Mouse (Mus musculus) T-cell, adult 2 months (primary cell): ENCODE measurements around the gene Ppp1r12c.
A peak's percentile ranks its signal among the peaks of the same experiment; 100 is the strongest.
"Not testable (repeated sequence)": the region's sequence is repeated elsewhere in the genome, so short reads cannot be mapped to it uniquely, and the experiment has no call there.

Experiments
- DNase-seq: peaks from one replicate; pipeline ENCODE4 v3.0.0; 2022; ENCODE audit warnings: low spot score

Gene Ppp1r12c

DNA sequence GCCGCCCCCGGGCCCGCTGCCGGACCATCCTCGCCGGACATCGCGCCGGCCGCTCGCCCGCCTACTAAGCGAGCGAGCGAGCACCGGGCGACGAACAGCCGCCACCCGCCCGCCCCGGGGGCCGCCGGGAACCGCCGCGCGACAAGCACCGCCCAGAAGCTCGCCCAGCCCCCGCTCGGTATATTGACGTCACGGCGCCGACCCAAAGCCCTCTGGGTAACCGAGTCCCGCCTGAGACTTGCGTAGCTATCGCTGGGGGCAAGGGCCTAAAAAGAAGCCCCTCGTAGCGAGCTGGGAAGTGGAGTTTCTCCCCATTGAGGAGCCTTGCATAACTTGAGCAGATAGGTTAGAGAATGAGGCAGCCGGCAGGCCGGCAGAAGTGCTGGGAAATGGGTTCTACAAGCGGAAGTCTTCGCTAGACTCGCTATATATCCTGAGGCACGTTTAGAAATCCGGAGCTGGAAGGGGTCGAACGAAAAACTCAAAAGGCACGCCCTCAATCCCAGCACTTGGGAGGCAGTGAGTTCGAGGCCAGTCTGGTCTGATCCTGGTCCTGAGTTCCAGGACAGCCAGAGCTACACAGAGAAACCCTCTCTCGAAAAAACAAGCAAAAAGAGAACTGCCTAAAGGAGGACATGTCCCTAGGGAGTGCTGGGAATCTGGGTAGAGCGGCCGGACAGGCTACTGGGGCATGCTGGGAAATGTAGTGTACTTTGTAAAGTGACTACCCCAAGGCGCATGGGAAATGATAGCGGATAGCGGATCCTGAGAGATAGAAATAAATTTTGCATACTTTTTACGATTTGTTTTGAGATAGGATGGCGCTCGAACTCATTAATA lies at the start of gene Ppp1r12c:
Gene Ppp1r12c (minus strand): TSS at position 123 of the 840 bp plus-strand sequence.
- DNase-seq: peak; percentile 91

GRCm38 (mm10) chr7:4547221-4547641 lies 45.8 kb upstream of the Ppp1r12c start, which contains the start of gene Syt5:
Gene Syt5, minus strand, starts transcription at chr7:4547541.
- DNase-seq: peak; percentile 14

DNA sequence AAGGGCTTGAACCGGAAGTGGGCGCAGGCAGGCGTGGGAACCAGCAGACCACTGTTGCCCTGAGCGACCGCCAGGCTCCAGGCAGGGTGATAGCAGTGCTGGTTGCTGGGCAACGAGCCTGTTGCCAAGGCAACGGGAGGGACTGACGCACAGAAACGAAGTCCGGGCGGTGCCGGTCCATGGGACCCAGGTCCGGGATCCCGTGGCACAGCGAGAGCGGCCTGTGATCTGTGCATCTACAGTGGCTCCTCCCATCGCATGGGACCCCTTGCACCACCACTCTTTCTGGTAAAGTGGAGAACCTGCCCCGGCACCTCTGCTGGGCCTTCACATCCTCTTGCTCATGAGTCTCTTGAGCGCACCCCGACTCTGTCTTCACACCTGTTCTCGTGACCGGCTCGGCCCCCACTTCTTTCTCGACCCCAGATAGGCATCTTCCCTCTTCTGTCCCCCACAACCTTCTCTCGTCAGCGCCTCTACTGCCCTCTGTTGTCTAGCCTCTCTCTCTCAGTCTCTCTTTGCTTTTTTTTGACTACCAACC lies 45.2 kb upstream of the Ppp1r12c start:
- DNase-seq: no peak

DNA sequence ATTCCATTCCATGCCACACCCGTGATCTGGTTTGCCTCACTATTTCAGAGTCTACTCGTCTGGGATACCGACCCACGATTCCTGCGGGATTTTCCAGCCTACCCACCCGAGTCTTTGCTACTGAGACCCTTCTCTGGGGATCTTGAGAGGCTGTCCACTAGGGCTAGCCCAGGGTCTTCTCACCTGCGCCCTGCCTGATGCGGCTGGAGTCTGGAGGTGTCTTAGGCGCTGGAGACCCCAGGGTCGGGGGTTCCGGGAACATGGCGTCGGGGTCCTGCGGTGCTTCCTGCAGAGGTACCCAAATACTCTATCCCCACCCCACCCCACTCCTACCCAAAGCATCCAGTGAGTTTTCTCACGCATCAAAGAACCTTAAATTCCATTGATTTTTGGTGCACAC lies 44.6 kb upstream of the Ppp1r12c start:
- DNase-seq: no peak

GRCm38 (mm10) chr7:4542013-4542412 lies 40.5 kb upstream of the Ppp1r12c start:
- DNase-seq: no peak

GRCm38 (mm10) chr7:4541344-4541743 lies 39.9 kb upstream of the Ppp1r12c start:
- no peak for DNase-seq

DNA sequence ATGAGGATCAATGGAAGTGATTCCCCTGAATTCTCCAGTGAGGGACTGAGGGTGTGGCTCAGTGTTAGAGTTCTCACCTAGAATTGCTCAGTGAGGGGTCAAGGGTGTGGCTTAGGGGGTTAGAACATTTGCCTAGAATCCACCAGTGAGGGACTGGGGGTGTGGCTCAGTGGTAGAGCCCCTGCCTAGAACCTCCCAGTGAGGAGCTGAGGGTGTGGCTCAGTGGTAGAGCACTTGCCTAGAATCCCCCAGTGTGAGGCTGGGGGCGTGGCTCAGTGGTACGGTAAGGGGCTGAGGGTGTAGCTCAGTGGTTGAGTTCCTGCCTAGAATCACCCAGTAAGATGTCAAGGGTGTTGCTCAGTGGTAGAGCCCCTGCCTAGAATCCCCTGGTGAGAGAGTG lies 37.5 kb upstream of the Ppp1r12c start:
- no peak for DNase-seq

GRCm38 (mm10) chr7:4537181-4537580 lies 35.7 kb upstream of the Ppp1r12c start:
- DNase-seq: no peak

- no peak for DNase-seq
Measured at GRCm38 (mm10) chr7:4536369-4536768, 34.9 kb upstream of the Ppp1r12c start.

DNA sequence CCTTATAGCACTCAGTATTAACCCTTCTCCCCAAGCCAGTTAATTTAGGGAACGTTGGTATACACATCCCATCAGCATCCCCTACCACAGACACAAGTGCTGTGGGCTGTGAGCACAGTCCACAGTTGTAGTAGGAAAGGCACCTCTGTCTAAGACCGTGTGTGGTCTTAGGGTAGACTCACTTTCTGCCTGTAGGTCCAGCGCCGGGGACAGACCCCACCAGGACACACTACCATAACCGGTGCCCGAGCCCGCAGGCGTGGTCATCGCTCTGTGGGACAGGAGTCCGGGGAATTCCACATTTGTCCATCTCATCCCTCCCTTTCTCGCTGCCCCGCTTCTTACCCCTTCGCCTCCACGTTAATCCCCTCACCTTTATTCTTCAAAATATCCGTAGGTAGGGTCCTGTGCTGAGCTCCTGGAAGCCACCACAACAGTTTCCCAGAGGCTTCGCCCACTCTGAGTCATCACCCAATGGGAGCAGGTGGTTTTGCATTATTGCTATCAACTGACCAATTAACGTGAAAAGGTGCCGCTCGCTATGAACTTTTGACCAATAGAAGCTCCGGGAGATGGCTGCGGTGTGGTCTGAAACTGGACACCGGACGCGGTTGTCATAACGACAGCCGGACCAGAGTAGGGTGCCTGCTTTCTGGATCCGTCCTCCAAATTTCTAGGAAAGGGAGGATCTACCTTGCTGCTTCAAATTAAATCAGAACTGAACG lies 30.7 kb upstream of the Ppp1r12c start, which contains the start of gene Dnaaf3:
Gene Dnaaf3 (minus strand): TSS at position 449 of the 725 bp plus-strand sequence.
- DNase-seq: no peak

DNA sequence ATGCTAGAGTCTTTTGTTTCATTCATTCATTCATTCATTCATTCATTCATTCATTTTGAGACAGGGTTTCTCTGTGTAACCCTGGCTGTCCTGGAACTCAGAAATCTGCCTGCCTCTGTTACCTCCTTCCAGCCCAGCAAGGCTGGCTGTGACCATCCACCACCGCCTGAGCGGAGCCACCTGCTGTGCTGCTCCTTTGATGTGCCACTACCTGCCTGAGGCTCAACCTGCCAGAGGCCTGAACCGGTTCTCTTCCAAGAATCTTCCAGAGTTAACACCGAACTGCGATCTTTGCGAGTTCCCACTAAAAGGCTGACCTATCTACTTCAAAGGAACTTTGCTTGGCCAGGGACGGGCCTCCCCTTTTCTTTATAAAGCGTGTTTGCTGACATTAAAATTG lies 28.7 kb upstream of the Ppp1r12c start:
- not testable (repeated sequence) for DNase-seq

DNA sequence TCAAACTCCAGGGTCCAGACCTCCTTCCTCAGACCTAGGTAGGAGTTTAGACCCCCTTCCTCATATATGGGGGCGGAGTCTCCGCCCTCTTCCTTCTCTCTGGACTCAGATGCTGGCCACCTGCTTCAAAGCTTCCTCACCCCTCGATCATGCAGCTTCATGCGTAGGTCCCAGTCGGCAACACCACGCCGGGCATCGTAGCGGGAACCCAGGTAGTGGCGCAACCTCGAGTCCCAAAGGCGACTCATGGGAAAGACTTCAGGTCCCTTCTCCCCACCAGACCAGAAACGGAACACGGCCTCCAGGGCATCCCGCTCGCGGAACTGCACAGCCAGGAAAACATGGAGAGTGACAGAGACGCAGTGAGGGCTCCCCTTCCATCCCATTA lies 25.8 kb upstream of the Ppp1r12c start:
- DNase-seq: no peak

- peak; percentile 75 for DNase-seq
Measured at GRCm38 (mm10) chr7:4526341-4527301, 25.1 kb upstream of the Ppp1r12c start.

DNA sequence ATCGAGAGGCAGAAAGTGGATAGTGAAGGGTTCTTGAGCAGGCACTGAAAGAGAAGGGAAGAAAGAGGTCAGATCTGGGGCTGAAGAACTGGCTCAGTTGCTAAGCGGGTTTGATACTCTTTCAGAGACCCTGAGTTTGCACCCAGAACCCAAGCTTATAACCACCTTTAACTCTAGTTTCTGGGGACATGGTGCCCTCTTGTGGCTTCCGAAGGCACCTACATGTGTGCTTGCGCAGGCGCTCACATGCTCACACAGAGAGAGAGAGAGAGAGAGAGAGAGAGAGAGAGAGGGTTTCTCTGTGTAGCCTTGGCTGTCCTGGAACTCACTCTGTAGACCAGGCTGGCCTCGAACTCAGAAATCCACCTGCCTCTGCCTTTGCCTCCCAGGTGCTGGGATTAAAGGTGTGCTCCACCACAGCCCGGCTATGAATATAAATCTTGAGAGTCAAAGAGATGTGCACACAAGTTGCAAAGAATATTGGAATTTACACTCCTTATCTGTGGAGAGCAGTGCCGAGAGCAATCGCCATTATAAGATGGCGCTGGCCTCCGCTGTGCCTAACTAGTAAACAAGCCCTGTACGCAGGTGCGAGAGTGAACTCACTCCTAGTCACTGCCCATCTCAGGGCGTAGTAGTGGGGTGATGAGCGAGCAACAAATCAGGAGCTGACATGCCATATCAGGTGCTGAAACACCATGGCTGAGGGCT lies 22.9 kb upstream of the Ppp1r12c start, which contains the start of gene Tnni3:
Gene Tnni3 (minus strand): TSS at position 18 of the 711 bp plus-strand sequence.
- peak; percentile 58 for DNase-seq

DNA sequence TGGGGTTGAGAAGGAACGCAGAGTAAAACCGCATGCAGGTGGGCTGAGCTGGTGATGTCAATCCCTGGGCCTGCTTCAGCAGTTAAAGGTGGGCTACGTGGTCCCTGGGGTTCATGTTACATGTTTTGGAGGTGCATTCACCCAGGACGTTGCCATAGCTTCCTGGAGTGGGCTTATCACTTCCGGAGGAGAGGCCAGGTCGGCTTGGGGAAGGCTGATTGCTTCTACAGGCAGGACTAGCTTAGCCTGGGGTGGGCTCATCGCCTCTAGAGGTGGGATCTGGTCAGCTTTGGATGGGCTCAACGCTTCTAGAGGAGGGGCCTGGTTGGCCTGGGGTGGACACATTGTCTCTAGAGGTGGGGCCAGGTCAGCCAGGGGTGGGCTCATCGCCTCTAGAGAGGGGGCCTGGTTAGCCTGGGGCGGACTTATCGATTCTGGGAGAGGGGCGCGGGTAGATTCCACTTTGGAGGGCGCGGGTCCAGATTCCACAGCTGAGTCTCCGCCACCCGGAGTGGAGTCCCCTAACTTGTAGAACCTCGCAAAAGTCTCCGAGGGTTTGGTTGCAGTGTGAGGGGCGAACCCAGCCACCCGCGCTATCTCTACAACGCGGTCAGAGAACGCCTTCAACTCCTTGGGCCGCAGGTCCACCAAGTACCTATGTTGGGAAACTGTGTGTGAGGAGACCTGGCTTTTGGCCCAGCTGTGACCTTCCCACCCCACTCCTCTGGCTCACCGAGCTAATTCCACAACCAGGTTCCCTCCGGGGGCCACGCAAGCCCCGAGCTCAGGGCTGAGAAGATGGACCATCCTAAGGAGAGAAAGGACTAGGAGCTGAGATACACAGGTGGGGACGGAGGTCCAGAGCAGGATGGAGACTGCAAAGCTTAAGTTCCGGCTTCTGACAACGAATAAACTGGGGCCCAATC lies 22.0 kb upstream of the Ppp1r12c start:
- DNase-seq: no peak

DNA sequence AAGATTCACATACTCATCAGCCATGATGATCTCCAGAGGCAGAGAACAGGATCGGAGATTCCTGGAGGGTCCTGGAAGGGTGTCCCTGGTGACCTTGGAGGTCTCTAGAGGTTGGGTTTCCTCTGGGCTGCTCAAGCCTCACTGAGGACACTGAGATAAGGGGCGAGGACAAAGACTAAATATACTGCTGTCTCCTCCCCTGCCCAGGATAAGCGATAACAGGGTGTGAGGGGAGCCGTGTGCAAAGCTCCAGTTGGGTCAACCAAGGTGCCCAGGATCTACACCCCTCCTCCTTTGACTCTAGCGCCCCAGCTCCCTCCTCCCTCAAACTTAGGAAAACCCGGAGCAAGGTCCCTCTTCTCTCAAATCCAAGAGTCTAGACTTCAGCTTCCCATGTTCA lies 20.8 kb upstream of the Ppp1r12c start:
- DNase-seq: no peak

DNA sequence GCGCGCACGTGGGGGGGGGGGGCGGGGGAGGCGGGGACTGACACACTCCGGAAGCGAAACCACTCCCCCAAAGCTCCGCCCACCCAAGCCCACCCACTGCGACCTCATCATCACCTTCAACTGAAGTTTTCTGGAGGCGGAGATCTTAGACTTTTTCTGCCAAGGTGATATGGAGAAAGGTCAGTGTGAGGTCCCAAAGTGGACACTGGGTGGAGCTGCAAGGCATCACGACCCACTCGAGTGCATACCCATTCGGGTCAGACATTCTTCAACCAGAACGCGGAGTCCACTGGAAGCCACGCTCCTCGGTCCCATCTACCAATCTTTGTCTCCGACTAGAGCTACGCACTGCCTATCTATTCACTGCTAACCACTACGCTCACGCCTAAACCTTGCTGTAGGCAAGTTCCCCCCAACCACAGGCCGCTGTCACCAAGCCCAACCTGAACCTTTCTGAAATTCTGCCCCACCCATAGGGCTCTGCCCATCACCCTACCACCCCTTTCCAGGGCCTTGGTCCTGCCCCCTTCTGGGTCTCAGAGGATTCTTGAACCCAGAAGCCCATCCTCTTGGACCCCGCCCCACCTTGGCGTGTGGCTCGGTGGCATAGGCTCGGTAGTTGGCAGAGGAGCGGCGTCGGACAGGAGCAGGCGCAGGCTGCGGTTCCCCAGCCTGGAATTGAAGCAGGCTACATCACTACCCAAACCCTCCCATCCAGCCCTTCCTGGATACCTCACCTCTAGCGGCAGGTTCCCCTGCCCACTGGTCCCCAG lies 19.9 kb upstream of the Ppp1r12c start:
- DNase-seq: no peak

DNA sequence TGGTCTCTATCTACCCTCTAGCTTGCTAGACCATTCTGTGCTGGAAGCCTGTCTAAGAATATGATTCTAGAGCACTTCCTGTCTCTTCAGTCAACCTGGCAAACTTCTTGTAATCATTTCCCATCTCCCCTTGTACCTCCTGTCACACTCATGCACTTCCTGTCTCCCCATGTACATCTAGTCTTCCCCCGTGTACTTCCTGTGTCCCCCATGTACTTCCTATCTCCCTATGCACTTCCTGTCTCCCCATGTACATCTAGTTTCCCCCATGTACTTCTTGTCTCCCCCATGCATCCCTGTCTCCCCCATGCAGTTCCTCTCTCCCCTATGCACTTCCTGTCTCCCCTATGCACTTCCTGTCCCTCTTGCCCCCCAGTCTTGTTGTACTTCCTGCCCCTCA lies 17.0 kb upstream of the Ppp1r12c start:
- DNase-seq: peak; percentile 25
